Mouse (Mus musculus) small intestine, adult 2 months (tissue): ENCODE results near the gene Tbx4.

Experiments used
- CTCF ChIP-seq: fragments of 200-500 bp; IDR thresholded peaks from 2 replicates; pipeline ENCODE4 v1.5.1; 2012; ENCODE audit warnings: low read depth, mild to moderate bottlenecking, control low read depth, inconsistent platforms, low read length, moderate library complexity, mixed read lengths; ENCODE audit not compliant: insufficient replicate concordance, insufficient read length; ENCODE audit errors: extremely low read depth
- POLR2A ChIP-seq: fragments of 200-500 bp; IDR thresholded peaks from 2 replicates; pipeline ENCODE4 v1.6.1; 2012; ENCODE audit warnings: low read depth, mild to moderate bottlenecking, control low read depth, inconsistent platforms, low read length, moderate library complexity

DNA sequence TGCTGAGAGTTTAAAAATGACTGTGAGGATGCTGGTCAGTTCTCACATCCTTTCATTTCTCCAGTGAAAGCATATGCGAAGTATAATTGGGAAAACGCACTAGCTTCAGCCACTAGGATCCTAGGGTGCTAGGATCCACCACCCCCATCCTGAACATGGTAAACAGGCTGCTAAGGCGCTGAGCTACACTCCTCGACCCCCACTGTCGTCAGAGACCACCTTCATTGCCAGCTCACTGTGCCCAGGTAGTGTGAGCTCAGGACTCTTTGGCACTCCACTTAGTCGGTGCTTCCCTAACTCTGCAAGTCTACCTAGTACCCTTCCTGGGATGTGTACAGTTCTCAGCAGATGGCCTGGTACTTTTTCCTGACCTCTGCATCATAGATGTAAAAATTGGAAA is 6.5 kb downstream of the Tbx4 start:
- no peak for TF ChIP-seq POLR2A
- TF ChIP-seq CTCF, result no peak
